Mouse (Mus musculus) kidney, adult 2 months (tissue): Measurements from ENCODE around the gene Hist1h2bf. TPM values are rescaled to one million over a fixed set of nuclear protein-coding genes. Genes with fewer than 3 reads are reported as not detected.
"Not testable (repeated sequence)": the region's sequence is repeated elsewhere in the genome, so short reads cannot be mapped to it uniquely, and the experiment has no call there.

Experiments used
- DNase-seq: peaks from one replicate; pipeline ENCODE4 v3.0.0; 2021
- H3K27ac ChIP-seq: fragments of 200-500 bp; 2 replicates; pipeline ENCODE4 v1.5.1; 2012; ENCODE audit warnings: low read depth, low read length, control low read depth, inconsistent platforms; ENCODE audit not compliant: insufficient read depth
- H3K27me3 ChIP-seq: fragments of 200-500 bp; replicated peaks from 2 replicates; pipeline ENCODE4 v1.6.1; 2012; ENCODE audit warnings: mild to moderate bottlenecking, moderate library complexity, low read length, inconsistent platforms; ENCODE audit not compliant: control insufficient read depth, insufficient read depth
- H3K36me3 ChIP-seq: fragments of 200-500 bp; 2 replicates; pipeline ENCODE4 v1.6.1; 2012; ENCODE audit warnings: mild to moderate bottlenecking, moderate library complexity, low read length, inconsistent platforms; ENCODE audit not compliant: control insufficient read depth, insufficient read depth
- H3K4me1 ChIP-seq: fragments of 200-500 bp; 2 replicates; pipeline ENCODE4 v1.6.1; 2011; ENCODE audit warnings: low read length; ENCODE audit not compliant: control insufficient read depth, insufficient read depth
- H3K4me3 ChIP-seq: fragments of 200-500 bp; 2 replicates; pipeline ENCODE4 v1.5.1; 2011; ENCODE audit warnings: mild to moderate bottlenecking, low read depth, low read length, control low read depth; ENCODE audit not compliant: insufficient read depth
- CTCF ChIP-seq: fragments of 200-500 bp; conservative IDR thresholded peaks from 2 replicates; pipeline ENCODE4 v1.5.1; 2011; ENCODE audit warnings: low read depth, mild to moderate bottlenecking, control low read depth, low read length, moderate library complexity, mixed read lengths; ENCODE audit not compliant: insufficient read depth, insufficient read length
- POLR2A ChIP-seq: fragments of 200-500 bp; IDR thresholded peaks from one replicate; pipeline ENCODE4 v1.6.1; 2011; ENCODE audit warnings: low read depth, low read length, control low read depth
- WGBS: fragments of 180-500 bp; shearing (Covaris S2); methylation state at CpG from one replicate; pipeline ENCODE4 v1.1.7; 2018; 5-methylcytosine and 5-hydroxymethylcytosine counted together
- polyA plus RNA-seq: library from polyadenylated mRNA; depleted of rRNA; stranded (reverse); fragments of >200 nt; gene quantifications from 2 replicates; pipeline ENCODE4 v1.2.3, GENCODE M21; 2012

Hist1h2bf gene
- polyA plus RNA-seq, 1 experiment: 0.30 TPM

DNA sequence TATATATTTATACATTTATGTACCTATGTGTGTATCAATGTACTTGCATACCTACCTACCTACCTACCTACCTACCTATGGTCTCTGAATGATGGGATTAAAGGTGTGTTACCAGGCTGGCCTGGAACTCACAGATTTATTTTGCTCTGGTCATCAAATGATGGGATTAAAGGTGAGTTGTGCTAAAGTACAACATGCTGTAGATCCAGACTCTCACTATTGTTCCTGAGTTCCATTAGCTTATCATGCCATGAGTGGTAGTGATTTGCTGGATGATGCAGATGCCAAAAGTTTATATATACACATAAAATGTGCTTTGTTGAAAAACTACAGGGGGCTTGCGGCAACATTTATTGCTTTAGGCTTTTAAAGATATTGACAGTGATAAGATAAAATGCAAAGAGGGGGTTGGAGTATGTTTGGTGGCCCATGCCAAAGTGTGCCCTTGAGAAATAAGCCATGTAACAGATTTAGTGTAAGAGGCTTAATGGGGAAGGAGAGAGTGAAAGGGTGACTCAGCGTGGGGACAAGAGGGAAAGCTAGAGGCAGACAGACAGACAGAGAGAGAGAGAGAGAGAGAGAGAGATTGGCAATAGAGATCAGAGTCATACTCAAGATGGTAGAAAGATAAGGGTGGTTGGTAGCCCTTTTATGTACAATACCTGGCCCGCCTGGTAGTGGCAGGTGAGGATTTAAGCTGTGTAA, 36.8 kb downstream of the Hist1h2bf start:
- H3K36me3 ChIP-seq: no peaks in the 10 kb centered on the region
- H3K27ac ChIP-seq: no peak overlapping the region
- H3K4me1 ChIP-seq: peaks cover 11% of the 10 kb centered on the region; the same call in 1 of the 2 replicates
- no peak for DNase-seq
- no peak overlapping the region for H3K4me3 ChIP-seq
- TF ChIP-seq POLR2A: no peak
- no peak for TF ChIP-seq CTCF
- WGBS: 86% methylated on average over 3 of the region's 3 CpGs
- no peaks in the 10 kb centered on the region for H3K27me3 ChIP-seq

DNA sequence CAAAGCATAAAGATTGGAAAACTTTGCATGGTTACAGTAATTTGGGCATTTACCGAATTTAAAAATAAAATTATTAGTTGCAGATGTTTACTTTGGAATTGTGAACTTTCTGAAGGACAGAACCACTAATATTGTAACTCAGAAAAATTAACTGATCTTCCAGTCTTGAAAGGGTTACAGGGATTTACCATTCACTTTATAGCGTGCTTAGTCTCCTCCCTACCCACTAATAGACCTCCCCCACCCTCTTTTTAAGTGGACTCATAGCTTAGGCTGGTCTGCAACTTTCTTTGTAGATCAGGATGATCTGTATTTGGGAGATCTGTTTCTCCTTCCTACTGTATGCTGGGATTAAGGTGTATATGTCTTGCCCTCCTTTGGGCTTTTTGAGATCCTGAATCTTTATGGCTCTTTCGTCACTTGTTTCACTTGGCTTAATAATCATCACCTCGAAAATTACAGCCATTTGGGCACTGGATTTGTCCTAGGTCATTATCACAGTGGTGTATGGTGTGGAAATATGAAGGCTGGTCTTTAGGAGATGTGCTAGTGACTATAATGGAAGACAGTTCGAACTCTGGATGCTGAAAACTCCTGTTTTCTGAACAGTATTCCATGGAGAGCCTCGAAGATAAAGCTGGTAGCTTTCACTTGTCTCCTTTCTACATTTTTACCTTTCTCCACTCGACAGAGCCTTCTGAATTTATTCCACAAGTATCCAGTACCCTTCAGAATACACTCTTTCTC, 37.7 kb downstream of the Hist1h2bf start:
- no peaks in the 10 kb centered on the region for H3K27me3 ChIP-seq
- no peak for DNase-seq
- no peak overlapping the region for H3K27ac ChIP-seq
- no peak overlapping the region for H3K4me3 ChIP-seq
- peaks cover 11% of the 10 kb centered on the region; the same call in 1 of the 2 replicates for H3K4me1 ChIP-seq
- H3K36me3 ChIP-seq: no peaks in the 10 kb centered on the region
- 27% methylated on average over 7 of the region's 7 CpGs for WGBS
- no peak for TF ChIP-seq CTCF
- TF ChIP-seq POLR2A: no peak

DNA sequence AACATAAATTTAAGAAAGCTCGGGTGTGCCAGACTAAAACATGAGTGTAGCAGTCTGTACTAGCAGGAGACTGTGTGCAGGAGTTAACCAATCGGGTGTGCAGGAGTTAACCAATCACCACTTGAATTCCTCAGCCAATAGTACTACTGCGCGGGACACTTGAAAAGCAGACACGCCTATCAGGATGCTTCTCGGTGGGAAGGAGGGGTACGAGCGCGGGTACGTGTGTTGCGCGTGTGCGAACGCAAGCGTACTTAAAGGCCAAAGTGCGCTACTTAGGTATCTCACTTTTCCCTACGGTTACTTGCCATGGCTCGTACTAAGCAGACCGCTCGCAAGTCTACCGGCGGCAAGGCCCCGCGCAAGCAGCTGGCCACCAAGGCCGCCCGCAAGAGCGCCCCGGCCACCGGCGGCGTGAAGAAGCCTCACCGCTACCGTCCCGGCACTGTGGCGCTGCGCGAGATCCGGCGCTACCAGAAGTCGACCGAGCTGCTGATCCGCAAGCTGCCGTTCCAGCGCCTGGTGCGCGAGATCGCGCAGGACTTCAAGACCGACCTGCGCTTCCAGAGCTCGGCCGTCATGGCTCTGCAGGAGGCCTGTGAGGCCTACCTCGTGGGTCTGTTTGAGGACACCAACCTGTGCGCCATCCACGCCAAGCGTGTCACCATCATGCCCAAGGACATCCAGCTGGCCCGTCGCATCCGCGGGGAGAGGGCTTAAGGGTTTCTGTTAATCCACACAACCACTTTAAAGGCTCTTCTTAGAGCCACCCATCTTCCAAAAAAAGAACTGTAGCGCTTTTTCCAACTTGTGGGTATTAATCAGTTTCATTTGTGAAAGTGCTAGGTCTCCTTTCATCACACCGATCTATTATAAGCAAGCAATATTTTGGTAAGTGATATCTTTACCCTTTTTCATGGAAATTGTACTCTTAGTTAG, 38.6 kb downstream of the Hist1h2bf start, which contains the start of gene Hist1h3g:
Gene Hist1h3g (plus strand): TSS at position 286 of the 939 bp plus-strand sequence.
- not testable (repeated sequence) for H3K27ac ChIP-seq, H3K27me3 ChIP-seq, H3K36me3 ChIP-seq
- peak; percentile 94 for DNase-seq
- WGBS: 1% methylated on average over 48 of the region's 62 CpGs
- H3K4me3 ChIP-seq: peak within 1 kb of the TSS; percentile 45
- H3K4me1 ChIP-seq: peaks cover 11% of the 10 kb centered on the region; the same call in 1 of the 2 replicates

DNA sequence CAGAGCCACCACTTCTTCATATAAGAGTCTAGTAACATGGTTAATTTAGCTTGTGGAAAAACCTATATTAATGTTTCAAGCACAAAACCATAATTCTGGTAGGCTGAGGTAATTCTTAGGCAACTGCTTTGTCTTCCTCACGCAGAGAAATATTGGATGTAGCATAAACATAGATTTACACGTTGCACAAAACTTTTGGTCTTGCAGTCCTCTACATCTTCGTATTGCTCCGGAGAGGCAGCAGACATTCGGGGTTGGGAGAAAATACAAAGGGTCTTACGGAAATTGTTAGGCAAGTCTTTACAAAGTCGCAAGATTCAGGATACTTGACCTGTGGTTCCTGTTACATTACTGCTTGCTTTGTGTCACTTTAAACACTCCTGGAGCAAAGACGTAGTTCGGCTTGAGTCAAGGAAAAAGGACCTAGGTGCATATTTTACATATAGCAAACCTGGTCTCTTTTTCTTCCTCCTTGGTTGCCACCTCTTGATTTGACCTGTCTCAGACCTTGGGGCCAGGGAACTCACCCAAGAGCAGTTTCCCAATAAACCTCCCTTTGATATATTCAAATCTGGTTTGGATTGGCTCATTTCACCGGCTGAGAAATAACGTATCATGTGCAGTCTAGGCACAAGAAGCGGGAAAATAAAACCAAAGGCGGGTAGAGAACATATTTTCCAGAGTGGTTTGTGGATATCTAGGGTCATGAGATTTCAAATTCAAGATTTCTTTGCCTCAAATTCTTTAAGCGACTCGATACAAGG, 39.4 kb downstream of the Hist1h2bf start:
- TF ChIP-seq POLR2A: no peak
- no peak for TF ChIP-seq CTCF

DNA sequence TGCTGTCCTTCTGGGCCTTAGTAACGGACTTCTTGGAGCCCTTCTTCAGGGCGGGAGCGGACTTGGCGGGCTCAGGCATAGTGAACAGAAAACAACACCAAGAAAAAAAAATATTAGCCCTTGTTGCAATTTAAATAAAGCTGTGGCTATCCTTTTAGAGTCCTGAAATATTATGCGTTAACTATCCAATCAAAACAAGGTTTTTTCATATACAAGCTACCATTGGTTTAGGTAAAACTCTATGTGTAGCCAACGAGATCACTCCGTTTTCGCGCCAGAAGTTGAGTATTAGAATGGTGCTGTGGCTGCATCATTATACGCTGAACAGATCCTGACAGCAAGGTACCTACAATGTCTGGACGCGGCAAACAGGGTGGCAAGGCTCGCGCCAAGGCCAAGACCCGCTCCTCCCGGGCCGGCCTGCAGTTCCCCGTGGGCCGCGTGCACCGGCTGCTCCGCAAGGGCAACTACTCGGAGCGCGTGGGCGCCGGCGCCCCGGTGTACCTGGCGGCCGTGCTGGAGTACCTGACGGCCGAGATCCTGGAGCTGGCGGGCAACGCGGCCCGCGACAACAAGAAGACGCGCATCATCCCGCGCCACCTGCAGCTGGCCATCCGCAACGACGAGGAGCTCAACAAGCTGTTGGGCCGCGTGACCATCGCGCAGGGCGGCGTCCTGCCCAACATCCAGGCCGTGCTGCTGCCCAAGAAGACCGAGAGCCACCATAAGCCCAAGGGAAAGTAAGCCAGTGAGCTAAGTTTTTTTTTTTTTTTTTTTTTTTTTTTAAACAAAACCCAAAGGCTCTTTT, 40.2 kb downstream of the Hist1h2bf start, which contains the start of gene Hist1h2af:
Gene Hist1h2af (plus strand): TSS at position 347 of the 808 bp plus-strand sequence.
- under 1% methylated on average over 25 of the region's 53 CpGs for WGBS
- Histone ChIP-seq H3K4me3 (peak within 1 kb of the TSS; percentile 50; the same call in 1 of the 2 replicates), H3K4me1 (peaks cover 11% of the 10 kb centered on the region; the same call in 1 of the 2 replicates)
- peak; percentile 70 for DNase-seq
- not testable (repeated sequence) for H3K27ac ChIP-seq, H3K36me3 ChIP-seq, H3K27me3 ChIP-seq

More for the DNA sequence above, 39.4 kb downstream of the Hist1h2bf start:
- Histone ChIP-seq H3K36me3 (no peaks in the 10 kb centered on the region), H3K4me1 (peaks cover 11% of the 10 kb centered on the region; the same call in 1 of the 2 replicates), H3K27me3 (no peaks in the 10 kb centered on the region), H3K27ac (no peak overlapping the region), H3K4me3 (no peak overlapping the region)
- no peak for DNase-seq
- WGBS: under 1% methylated on average over 15 of the region's 15 CpGs
